Mouse (Mus musculus) urinary bladder, postnatal 25 days (tissue): ENCODE data around the gene Gramd2.
"Not testable (repeated sequence)": the region's sequence is repeated elsewhere in the genome, so short reads cannot be mapped to it uniquely, and the experiment has no call there.

Source experiments
- DNase-seq: peaks from one replicate; pipeline ENCODE4 v3.0.0; 2022; ENCODE audit warnings: low spot score

The Gramd2 gene

DNA sequence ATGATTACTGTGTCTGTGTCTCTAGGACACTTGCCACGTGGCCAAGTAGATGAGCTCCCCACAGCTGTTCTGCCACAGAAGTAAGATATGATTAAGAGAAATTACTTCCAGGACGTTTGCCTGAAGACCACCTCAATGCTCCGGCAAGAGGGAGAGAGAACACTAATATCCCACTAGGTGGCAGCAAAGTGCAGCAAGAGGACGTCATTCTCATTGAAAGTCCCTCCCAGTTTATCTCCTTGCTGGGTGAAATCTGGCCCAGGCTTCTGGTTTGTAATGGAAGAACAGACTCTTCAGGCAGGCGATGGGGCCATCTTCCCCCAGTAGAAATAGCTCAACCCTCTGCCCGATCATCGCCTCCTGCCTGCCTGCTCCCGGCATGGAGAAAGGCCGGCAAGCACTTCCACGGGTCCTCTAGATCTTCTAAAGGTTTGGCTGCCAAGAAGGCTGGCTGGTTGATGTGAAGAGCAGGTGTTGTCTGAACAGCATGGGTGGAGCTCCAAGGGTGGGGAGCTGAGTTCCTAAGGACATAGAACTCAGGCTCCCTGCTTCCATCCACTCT lies 43.2 kb downstream of the Gramd2 start:
- peak; percentile 54 for DNase-seq

DNA sequence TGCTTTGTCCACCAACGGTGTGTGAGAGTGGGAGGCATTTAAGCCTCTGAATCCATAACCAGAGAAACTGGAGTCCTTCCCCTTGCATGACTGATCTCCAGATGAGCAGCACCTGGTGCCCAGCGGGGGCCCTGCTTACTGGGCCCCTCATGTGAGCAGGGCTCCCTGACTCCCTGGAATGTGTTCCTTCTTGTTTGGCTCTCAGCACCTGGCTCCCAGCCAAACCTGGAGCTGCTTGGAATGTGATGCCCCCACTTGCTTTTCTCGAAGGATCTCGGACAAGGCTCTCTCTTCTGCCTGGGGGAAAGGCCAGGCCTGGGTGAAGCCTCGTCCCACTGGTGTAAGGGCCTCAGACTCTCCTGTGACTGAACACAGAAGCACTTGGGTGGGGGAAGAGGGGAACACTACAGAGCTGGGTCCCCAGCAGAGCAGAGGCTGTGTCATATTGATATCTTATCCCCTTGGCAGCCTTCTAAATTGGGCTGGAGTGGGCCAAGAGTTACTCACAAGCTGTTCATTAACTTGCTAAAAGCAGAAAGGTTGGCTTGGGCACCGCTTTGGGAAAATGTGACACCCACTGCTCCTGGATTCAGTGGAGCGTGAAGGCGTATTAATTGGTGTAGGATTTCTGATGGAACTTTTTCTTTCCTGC lies 44.0 kb downstream of the Gramd2 start:
- DNase-seq = peak; percentile 20

DNA sequence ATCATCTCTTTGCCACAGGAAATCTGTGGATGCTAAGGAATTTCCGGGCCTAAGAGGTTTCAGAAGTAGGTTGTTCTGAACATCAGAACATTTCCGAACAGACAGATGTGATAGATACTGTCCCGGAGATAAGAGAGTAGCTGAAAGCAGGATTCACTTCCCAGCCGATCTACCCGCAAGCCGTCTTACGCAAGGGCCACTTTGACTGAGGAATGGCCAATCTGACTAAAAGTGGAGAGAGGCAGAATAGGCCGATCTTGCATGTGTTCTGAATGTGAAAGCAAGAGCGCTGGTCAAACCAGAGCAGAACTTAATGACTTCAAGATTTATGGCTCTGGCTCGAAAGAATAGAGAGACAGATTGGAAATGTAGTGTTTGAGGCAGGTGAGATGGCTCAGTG lies 45.6 kb downstream of the Gramd2 start:
- DNase-seq = no peak

DNA sequence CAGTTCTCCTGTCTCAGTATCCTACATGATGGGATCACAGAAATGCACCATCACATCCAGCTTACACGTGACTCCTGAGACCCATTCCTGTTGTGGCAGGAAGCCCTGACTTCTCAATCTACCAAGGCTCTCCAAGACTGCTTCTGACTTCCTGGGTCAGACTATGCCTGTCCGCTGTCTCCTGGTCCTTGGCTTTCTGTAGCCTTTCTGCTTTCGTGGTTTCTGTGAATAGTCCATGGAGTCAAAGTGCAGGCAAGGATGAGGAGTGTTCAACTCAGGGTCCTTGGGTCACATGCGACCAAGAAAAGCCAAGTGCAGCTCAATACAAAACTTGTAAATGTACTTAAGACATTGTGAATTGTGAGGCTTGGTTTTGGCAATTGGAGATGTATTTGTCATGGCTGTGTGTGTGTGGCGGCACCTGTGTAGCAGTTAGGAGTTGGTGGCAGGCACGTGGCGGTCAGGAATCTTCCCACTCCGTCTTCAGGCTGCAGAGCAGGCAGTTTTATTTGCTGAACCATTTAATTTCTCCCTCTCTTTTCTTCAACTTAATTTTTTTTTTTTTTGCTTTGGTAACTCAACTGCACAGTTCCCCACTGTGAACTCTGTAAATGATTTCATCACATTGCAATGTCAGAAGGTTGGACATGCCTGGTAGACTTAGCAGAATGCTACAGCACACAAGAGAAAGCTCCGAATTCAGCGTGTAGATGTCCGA lies 47.8 kb downstream of the Gramd2 start:
- no peak for DNase-seq

DNA sequence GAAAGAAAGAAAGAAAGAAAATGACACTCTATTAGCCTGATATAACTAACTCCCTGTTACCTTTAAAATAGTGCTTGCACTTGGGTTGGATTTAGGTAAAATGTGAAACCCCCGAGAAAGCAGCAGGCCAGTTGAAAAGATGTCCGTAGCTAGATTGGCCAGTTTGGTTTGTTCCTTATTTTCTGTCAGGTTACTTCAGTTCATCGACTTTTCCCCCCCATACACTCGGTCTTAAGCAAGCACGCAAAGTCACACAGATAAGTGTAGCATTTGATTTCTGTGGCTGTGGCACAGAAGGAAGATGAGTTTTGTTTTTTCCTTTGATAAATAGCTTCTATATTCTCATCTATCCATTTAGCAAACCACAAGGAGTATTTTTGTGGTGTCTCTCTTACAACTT lies 51.2 kb downstream of the Gramd2 start:
- no peak for DNase-seq

DNA sequence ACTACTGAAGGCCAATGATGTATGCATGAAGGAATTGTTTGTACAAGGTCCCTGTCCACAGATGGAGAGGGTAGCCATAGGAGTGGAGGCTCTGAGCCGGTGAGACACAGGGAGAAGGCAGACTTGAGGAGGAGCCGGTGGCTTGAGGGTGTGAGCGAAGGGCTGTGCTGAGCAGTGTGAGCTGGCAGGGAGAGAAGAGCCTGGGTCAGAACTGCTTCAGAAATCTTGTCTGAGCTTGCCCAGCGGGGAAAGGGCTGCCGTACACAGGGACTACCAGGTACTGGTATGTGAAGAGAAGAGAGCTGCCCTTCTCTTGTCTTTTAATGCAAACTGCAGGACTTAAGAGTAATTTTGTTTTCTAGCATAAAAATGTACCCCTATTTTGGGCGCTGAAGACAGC lies 53.1 kb downstream of the Gramd2 start:
- DNase-seq = peak; percentile 39

DNA sequence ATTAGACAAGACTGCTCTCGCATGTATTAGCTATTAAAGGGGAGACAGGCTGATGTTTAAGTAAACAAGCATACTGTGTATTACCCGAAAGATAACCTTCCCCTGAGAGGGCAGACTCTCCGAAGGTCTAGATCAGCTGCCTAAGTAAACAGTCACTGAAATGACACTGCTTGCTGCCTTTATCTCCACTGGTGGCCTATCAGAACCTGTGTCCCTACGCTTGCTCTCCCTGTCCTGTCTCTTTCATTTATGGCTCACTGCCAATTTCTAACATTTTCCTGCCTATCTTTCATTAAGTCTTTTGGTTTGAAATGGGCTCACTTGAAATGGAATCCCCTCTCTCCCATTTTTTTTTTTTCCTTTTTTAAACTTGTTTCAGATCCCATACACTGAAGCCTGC lies 55.5 kb downstream of the Gramd2 start:
- no peak for DNase-seq

DNA sequence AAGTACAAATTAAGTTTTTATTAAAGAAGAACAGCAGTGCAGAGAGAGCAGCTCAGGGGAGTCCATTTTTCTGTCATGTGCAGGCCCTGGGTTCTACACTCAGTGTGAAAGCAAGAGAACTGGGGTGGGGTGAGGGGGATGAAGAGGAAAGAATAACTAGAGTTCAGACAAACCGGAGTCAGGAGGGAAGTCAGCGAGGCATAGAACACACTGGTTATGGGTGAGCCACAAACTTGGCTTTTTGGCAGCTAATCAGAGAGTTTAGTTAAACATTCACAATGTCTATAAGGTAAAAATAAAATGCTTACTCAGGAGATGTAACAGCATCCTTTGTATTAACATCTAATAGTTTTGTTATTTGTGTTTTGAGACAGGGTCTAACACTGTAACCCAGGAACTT lies 60.6 kb downstream of the Gramd2 start:
- DNase-seq = no peak

DNA sequence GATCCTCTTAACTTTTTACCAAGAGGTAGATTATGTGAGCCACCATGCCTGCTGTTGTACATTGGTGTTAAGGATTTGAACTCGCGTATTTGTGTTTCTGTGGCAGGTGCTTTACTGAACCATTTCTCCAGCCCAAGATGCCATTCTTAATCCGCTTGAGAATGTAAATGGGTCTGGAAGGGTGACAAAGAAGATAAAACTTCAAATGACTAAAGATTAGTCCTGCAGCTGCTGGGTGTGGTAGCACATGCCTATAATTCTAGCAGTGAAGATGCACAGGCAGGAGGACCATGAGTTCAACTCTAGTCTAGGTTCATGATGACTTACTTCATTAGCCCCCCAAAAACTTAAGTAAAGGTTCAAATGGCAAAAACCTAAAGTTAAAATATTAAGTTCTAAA lies 64.0 kb downstream of the Gramd2 start:
- no peak for DNase-seq

DNA sequence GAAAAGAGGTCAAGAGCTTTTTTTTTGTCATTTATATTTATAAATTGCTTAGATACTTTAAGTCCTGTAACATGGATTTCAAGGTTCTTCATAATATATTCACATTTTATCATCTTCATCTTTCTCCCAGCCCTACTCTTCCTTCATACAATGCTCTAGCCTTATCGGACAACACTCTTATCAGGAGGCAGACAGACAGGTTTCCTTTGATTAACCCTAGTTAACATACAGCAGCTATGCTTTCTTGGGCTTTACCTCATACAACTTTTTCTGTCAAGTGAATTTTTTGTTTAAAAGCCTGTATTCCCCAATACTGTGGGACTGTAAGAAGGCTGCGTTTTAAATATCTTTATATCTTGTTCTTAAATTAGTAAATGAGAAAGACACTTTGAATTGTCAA lies 68.4 kb downstream of the Gramd2 start:
- DNase-seq = no peak

DNA sequence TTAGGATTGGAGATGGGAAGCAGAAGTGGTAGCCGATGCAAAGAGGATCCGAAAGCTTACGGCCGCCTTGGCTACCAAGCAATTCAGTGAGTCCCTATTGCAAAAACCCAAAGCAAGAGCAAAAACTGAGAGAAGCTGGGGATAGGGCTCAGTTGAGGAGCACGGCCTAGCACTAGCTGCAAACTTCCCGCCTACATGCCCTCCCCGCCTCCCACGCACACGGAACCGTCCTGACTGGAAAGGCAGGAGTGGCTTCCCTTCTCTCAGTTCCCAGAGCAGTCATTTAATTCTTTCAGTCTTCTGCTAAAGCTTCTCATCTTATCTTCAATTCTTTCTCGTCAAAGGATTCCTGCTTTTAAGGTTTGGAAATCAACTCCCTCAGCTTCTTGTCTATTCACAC lies 69.0 kb downstream of the Gramd2 start:
- DNase-seq = no peak

DNA sequence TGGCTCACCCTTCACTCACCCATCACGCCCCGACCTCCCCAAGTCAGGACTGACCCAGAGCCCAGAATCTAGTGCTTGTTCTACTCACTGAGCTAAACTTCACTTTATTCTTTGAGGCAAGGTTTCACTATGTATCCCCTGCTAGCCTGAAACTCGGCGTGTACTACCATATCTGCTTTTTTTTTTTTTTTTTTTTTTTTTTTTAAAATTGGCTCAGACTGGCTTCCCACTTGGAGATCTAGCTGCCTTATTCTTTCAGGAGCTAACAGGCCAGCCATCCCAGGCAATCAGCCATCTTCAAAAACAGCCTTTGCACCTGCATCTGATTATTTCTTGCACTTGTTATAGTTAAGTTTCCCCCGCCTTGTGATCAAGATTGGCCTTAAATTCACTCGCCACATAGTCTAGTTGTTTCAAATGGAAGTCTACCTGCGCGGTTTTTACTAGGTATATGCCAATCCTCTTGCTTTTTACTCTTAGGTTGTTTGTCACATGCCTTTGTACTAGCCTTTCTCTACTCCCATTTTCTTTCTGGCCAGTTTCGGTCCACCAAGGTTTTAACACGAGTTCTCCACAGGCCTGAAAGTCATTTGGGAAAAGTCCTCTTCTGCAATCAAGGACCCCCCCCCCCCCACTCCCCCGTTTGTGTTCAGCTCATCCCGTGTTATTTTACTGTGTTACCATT lies 69.8 kb downstream of the Gramd2 start:
- no peak for DNase-seq

DNA sequence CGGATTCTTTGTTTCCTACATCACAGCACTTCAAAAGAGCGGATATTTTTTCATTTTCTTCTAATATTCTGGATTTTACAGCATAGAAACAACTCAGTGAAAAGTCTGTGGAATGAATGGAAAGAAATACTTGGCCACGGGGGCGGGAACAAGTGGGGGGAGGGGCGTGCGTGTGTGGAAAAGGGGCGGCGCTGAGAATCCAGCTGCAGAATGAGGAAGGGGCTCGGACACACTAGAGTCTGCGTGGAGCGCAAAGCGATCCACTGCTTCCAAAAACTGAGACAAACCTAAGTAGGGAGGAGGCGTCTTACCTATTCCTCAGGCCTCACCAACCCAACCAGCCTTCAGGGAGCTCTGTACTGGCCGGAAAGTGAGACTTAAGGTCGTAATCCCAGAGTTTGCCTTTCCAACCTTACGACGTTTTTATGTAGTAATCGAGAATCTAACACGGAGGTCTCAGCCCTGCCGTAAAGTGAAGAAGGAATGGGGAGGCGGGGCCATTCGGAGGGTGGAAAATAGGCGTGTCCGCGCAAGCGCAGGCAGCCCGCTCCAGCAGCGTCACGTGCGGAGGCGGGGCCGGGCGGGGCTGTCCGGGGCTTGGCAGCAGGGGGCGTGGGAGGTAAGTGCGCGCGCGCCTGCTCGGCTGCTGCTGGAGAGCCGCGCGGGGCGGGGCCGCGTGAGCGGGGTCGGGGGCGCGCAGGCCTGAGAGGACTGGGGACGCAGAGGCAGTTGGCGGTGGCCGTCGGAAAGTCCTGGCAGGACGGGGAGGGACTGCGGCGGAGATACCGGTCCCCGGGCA lies 70.5 kb downstream of the Gramd2 start, which contains the start of the genes Senp8 and Myo9a:
Gene Senp8, minus strand, starts transcription at position 444 of the 799 bp plus-strand sequence.
Gene Myo9a, plus strand, starts transcription at position 630 of the 799 bp plus-strand sequence.
- DNase-seq = peak; percentile 100

DNA sequence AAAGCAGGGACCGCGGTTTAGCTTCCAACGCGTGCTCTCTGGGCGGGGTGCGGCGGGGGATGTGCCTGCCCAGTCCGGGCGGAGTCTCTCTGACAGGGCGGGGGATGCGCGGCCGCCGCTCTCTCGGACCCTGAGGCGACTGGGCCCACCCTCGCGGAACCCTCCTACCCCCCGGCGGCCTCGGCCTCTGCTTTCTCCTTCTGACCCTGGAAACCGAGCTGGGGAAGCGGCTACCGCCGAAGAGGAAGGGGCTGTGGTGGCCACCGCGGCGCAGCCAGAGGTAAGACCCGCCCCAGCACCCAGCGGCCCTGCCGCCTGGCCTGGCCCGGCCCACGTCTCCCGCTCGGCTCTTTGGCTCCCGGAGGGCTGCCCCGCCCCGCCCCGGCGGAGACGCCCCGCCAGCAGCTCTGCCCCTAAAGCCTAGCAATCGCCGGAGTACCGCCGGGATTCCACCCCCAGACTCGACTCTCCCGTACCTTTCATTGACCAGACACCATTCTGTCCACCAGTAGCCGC lies 71.2 kb downstream of the Gramd2 start:
- DNase-seq = peak; percentile 85

DNA sequence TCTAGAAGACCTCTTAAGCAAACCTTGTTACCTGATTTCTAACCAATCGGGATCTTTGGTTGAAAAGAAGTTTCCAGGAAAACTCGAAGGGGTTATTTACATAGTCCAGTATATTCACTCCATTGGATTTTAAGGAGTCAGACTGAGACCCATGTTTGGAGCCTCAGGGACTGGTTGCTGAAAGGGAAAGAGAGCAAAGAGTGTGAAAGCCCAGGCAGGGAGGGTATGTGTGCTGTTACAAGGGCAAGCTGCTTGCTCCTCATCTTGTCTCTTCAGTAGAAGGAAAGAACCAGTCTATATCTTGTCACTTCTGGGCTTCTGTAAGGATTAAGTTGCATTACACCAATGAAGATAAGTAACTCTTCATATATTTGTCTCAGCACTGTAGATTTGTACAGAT lies 72.0 kb downstream of the Gramd2 start:
- no peak for DNase-seq

DNA sequence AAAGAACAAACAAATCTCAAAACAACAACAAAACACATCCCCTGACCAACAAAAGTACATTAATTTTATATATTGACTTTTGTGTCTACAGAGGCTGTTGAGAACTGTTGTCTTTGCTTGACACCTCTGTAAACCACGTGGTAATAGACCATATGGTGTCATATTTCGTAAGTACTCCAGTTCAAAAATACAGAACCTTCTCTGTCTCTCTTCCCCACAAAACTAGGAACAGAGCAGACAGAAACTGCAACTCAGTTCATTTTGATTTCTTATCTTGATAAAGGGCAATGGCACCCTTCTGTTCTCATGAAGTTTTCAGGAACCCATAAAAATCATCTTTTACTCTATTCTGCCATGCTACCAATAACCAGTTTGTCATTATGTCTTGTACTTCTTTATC lies 75.3 kb downstream of the Gramd2 start:
- DNase-seq = no peak

DNA sequence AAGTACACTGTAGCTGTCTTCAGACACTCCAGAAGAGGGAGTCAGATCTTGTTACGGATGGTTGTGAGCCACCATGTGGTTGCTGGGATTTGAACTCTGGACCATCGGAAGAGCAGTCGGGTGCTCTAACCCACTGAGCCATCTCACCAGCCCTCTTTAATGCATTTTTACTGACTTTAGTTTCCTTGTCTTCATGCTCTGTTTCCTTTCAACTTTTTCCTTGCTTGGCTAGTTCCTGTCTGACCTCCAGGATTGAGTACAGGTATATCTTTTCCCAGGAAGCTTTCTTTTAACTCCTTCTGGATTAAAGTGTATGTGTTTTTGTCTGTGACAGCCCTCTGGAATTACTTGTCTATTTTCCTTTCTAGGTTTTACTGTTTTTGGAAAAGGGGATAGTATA lies 77.1 kb downstream of the Gramd2 start:
- DNase-seq = not testable (repeated sequence)

DNA sequence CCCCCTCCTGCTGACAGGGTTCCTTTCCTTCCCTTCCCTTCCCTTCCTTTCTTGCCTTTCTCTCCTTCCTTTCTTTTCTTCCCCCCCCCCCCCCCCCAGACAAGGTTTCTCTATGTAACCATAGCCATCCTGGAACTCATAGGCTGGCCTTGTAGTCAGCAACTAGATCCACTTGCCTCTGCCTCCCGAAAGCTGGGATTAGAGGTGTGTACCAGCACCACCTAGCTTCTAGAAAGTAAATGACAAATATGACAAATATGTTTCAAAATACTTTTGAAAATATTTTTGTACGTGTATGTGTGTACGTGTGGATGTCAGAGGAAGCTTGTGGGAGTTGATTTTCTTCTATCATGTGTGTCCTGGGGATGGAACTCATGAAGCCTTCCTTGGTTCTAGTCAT lies 80.6 kb downstream of the Gramd2 start:
- DNase-seq = no peak

DNA sequence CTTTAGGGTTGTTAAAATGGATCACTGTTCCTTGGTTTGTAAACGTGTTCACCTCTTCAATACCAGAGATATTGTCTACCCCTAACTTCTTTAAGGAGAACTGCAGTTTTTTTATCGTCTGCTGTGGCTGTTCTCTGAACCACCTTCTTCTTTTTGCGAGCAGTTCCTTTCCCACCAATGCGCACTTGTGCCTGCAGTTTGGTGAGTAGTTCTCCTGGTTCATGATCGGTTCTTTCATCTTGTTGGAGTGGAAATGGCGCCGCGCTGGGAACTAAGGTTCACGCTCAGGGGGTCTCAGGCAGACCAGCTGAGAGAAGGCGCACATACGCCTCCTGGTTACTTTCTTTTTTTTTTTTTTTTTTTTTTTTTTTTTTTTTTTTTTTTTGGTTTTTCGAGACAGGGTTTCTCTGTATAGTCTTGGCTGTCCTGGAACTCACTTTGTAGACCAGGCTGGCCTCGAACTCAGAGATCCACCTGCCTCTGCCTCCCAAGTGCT lies 87.1 kb downstream of the Gramd2 start:
- DNase-seq = not testable (repeated sequence)
